Mouse (Mus musculus): ENCODE results near the gene 1700019N19Rik. TPM values are rescaled to one million over a fixed set of nuclear protein-coding genes. Genes with fewer than 3 reads are reported as not detected.

The 1700019N19Rik gene
- polyA plus RNA-seq, 1 experiment from 2014 or later = not detected

DNA sequence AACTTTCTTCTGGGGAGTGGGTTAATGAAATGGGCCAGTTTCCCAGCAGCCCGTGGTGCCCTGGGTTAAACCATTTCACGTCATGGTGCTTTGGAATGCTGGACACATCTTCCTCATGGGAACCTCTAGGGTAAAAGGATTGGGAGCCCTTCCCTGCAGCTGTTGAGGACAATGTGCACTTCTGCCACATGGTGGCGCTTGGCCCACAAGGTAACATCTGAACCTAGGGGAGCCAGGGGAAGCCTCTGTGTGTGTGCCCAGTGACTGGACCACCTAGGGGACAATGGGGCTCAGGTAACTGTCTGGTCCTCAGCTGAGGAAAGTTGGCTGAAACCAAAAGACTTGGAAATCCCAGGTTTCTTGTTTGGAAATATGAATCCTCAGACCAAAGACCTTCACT lies 12.1 kb upstream of the 1700019N19Rik start:
- Histone ChIP-seq H3K36me3 (no peaks in the 10 kb centered on the region), H3K4me3 (replicated peaks) (no peak overlapping the region), H3K9me3 (no peaks in the 10 kb centered on the region), H3K27me3 (no peaks in the 10 kb centered on the region), H3K9ac (replicated peaks) (no peak overlapping the region), H3K4me2 (no peak overlapping the region), H3K27ac (no peak overlapping the region), H3K4me1 (replicated peaks) (no peaks in the 10 kb centered on the region)
- ATAC-seq (ENCODE audit: insufficient number of reproducible peaks, insufficient read depth, low FRiP score, low TSS enrichment, low read depth) = peak; percentile 52; the same call in 1 of the 2 replicates
- 10% methylated on average over 3 of the region's 3 CpGs for WGBS

GRCm38 (mm10) chr19:58805191-58805779 lies 11.0 kb upstream of the 1700019N19Rik start:
- Histone ChIP-seq H3K36me3 (no peaks in the 10 kb centered on the region), H3K27ac (no peak overlapping the region), H3K4me2 (no peak overlapping the region), H3K27me3 (no peaks in the 10 kb centered on the region), H3K4me3 (replicated peaks) (no peak overlapping the region), H3K9ac (replicated peaks) (no peak overlapping the region), H3K4me1 (replicated peaks) (no peaks in the 10 kb centered on the region), H3K9me3 (no peaks in the 10 kb centered on the region)
- WGBS = 93% methylated on average over 9 of the region's 9 CpGs
- ATAC-seq (ENCODE audit: insufficient number of reproducible peaks, insufficient read depth, low FRiP score, low TSS enrichment, low read depth) = no peak

DNA sequence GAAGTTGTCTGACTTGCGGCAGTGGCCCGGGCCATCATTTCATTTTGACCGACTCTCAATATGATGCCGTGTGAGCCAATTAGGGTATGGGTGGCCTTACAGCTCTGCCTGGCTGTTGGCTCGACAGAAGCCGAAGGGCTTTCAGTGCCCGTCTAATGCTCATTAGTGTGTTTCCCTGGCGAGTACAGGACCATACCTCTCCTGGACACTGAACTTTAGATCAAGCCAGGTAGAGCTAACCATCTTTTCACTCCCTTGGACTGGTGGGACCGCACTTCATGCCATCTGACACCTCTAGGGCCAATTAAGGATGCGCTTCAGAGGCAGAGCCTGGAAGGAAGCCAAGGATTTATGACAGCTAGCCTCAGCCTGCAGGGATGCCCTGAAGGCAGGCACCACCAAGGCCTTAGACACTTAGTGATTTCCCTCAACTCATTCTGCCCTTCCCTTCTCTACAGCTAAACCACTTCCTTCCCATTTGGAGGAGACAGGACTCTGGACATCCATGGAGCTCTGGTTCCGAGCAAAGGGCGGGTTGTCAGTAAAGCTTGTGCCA lies 931 bp upstream of the 1700019N19Rik start:
- Histone ChIP-seq H3K4me1 (replicated peaks) (peaks cover 15% of the 10 kb centered on the region), H3K27ac (no peak overlapping the region), H3K4me3 (replicated peaks) (no peak overlapping the region), H3K9ac (replicated peaks) (no peak overlapping the region), H3K4me2 (no peak overlapping the region), H3K27me3 (no peaks in the 10 kb centered on the region), H3K36me3 (peaks cover 4% of the 10 kb centered on the region; the same call in 1 of the 2 replicates), H3K9me3 (no peaks in the 10 kb centered on the region)
- whole genome bisulfite sequencing = 62% methylated on average over 12 of the region's 12 CpGs
- no peak for ATAC-seq (ENCODE audit: insufficient number of reproducible peaks, insufficient read depth, low FRiP score, low TSS enrichment, low read depth)

- WGBS = 77% methylated on average over 11 of the region's 11 CpGs
- ATAC-seq (ENCODE audit: insufficient number of reproducible peaks, insufficient read depth, low FRiP score, low TSS enrichment, low read depth) = no peak
Measured at GRCm38 (mm10) chr19:58789194-58789593, 5.1 kb downstream of the 1700019N19Rik start.

DNA sequence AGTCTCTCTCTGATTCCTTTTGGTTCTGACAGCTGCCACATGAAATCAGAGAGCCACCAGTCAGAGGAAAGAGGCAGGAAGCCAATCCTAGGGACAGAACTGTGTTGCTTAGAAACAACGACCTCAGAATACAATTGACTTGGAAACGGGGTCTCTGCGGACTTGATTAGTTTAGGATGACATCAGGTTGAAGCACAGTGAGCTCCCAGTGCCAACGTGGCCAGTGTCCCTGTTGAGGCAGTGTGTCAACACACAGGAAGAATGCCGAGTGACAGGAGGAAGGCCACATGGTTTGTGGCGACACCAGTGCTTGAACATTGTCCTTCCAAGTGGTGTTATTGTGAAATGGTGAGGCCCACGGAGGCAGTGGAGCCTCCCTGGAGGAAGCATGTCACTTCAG lies 10.3 kb downstream of the 1700019N19Rik start:
- Histone ChIP-seq H3K4me1 (replicated peaks) (no peaks in the 10 kb centered on the region), H3K27ac (no peak overlapping the region), H3K36me3 (no peaks in the 10 kb centered on the region), H3K4me3 (replicated peaks) (no peak overlapping the region), H3K9ac (replicated peaks) (no peak overlapping the region), H3K9me3 (no peaks in the 10 kb centered on the region), H3K4me2 (no peak overlapping the region), H3K27me3 (0 out of 2 replicates have a peak, but pooled peaks cover 3% of the 10 kb centered on the region)
- 55% methylated on average over 7 of the region's 7 CpGs for WGBS
- ATAC-seq (ENCODE audit: insufficient number of reproducible peaks, insufficient read depth, low FRiP score, low TSS enrichment, low read depth) = no peak

More at GRCm38 (mm10) chr19:58789194-58789593, 5.1 kb downstream of the 1700019N19Rik start:
- Histone ChIP-seq H3K27ac (no peak overlapping the region), H3K4me2 (no peak overlapping the region), H3K36me3 (no peaks in the 10 kb centered on the region), H3K9ac (replicated peaks) (no peak overlapping the region), H3K27me3 (0 out of 2 replicates have a peak, but pooled peaks cover 6% of the 10 kb centered on the region), H3K9me3 (no peaks in the 10 kb centered on the region), H3K4me1 (replicated peaks) (peaks cover 3% of the 10 kb centered on the region), H3K4me3 (replicated peaks) (no peak overlapping the region)

DNA sequence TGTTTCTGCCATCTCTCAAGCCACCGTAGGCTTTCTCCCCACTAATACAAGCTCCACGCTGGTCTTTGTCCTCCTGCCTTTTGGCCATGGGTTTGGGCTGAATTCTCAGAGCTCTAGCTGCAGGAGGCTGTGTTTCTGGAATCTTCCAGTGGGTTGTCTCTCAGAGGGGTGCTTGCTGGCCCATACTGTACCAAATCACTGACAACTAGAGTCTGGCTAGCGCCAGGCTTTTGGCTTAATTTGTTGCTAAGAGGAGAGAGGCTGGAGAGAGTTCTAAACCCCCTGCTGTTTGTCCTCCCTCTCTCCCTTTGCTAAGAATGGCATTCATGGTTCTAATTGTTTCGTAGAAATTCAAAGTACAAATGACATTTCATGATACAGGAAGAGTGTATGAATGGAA lies 12.7 kb downstream of the 1700019N19Rik start:
- no peak overlapping the region for H3K4me3 ChIP-seq (replicated peaks)
- no peaks in the 10 kb centered on the region for H3K4me1 ChIP-seq (replicated peaks)
- no peak for ATAC-seq (ENCODE audit: insufficient number of reproducible peaks, insufficient read depth, low FRiP score, low TSS enrichment, low read depth)
- no peak overlapping the region for H3K9ac ChIP-seq (replicated peaks)
- H3K4me2 ChIP-seq = no peak overlapping the region
- no peaks in the 10 kb centered on the region for H3K27me3 ChIP-seq
- no peak overlapping the region for H3K27ac ChIP-seq
- no peaks in the 10 kb centered on the region for H3K9me3 ChIP-seq
- H3K36me3 ChIP-seq = no peaks in the 10 kb centered on the region
- WGBS = 75% methylated on average over 4 of the region's 4 CpGs

DNA sequence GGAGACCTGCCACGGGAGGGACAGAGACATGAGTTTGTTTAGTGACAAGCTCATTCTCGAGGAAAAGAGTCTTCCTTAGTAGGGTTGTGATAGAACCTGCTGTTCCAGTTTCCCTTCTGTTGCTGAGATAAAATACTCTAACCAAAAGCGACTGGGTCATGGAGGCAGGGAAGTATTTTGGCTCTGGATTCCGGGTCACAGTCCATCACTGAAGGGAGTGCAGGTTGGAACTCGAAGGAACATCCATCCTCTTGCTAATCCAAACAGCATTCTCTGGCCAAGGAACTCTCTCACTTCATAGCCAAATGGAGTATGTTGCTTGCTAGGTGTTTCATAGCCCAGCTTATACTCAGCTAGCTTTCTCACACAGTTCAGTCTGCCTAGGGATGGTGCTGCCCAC lies 17.8 kb downstream of the 1700019N19Rik start:
- H3K9ac ChIP-seq (replicated peaks) = no peak overlapping the region
- ATAC-seq (ENCODE audit: insufficient number of reproducible peaks, insufficient read depth, low FRiP score, low TSS enrichment, low read depth) = no peak
- H3K36me3 ChIP-seq = no peaks in the 10 kb centered on the region
- WGBS = 74% methylated on average over 5 of the region's 5 CpGs
- H3K9me3 ChIP-seq = no peaks in the 10 kb centered on the region
- H3K4me3 ChIP-seq (replicated peaks) = no peak overlapping the region
- H3K27me3 ChIP-seq = no peaks in the 10 kb centered on the region
- no peaks in the 10 kb centered on the region for H3K4me1 ChIP-seq (replicated peaks)
- no peak overlapping the region for H3K4me2 ChIP-seq
- no peak overlapping the region for H3K27ac ChIP-seq

DNA sequence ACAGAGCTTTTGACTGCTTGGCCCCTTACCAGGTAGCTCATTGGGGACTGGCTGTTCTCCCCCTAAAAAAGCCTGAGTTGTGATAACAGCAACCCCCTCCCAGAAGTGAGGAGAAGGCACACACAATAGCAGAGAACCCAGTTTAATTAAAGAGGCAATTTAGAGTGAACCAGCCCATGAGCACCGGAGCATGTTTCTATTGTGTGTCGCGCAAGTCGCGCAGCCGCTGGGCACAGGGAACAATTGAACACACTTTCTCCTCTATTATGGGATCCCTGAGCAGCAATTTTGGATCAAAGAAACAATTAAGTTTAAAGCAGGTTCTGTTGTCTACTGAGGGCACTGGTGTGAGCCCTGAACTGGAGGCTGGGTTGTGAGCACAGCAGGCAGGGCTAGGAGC lies 26.9 kb downstream of the 1700019N19Rik start:
- 93% methylated on average over 6 of the region's 6 CpGs for WGBS
- Histone ChIP-seq H3K36me3 (no peaks in the 10 kb centered on the region), H3K4me1 (replicated peaks) (peaks cover 26% of the 10 kb centered on the region; the same call in 1 of the 2 replicates), H3K27me3 (no peaks in the 10 kb centered on the region), H3K9me3 (no peaks in the 10 kb centered on the region), H3K27ac (no peak overlapping the region), H3K4me3 (replicated peaks) (no peak overlapping the region), H3K4me2 (no peak overlapping the region), H3K9ac (replicated peaks) (no peak overlapping the region)
- ATAC-seq (ENCODE audit: insufficient number of reproducible peaks, insufficient read depth, low FRiP score, low TSS enrichment, low read depth) = no peak

GRCm38 (mm10) chr19:58762848-58763541 lies 31.3 kb downstream of the 1700019N19Rik start:
- H3K4me2 ChIP-seq = peak overlapping the region; percentile 39
- H3K4me3 ChIP-seq (replicated peaks) = no peak overlapping the region
- peak; percentile 74 for ATAC-seq (ENCODE audit: insufficient number of reproducible peaks, insufficient read depth, low FRiP score, low TSS enrichment, low read depth)

GRCm38 (mm10) chr19:58762316-58762715 lies 31.9 kb downstream of the 1700019N19Rik start:
- Histone ChIP-seq H3K9ac (replicated peaks) (no peak overlapping the region), H3K4me2 (no peak overlapping the region), H3K27ac (no peak overlapping the region), H3K4me1 (replicated peaks) (peaks cover 25% of the 10 kb centered on the region; the same call in 1 of the 2 replicates), H3K9me3 (no peaks in the 10 kb centered on the region), H3K27me3 (no peaks in the 10 kb centered on the region), H3K4me3 (replicated peaks) (no peak overlapping the region), H3K36me3 (no peaks in the 10 kb centered on the region)
- WGBS = 15% methylated on average over 6 of the region's 6 CpGs
- ATAC-seq (ENCODE audit: insufficient number of reproducible peaks, insufficient read depth, low FRiP score, low TSS enrichment, low read depth) = 0 out of 2 replicates have a peak, but pooled peaks have one; percentile 66

More at GRCm38 (mm10) chr19:58762848-58763541, 31.3 kb downstream of the 1700019N19Rik start:
- WGBS = 10% methylated on average over 12 of the region's 12 CpGs
- Histone ChIP-seq H3K4me1 (replicated peaks) (peaks cover 26% of the 10 kb centered on the region; the same call in 1 of the 2 replicates), H3K27me3 (no peaks in the 10 kb centered on the region), H3K36me3 (no peaks in the 10 kb centered on the region), H3K9me3 (no peaks in the 10 kb centered on the region), H3K27ac (no peak overlapping the region), H3K9ac (replicated peaks) (peak overlapping the region; percentile 40; the same call in 1 of the 2 replicates)

- no peak within 1 kb of the TSS for H3K9ac ChIP-seq (replicated peaks)
- no peaks in the 10 kb centered on the region for H3K36me3 ChIP-seq
- no peak within 1 kb of the TSS for H3K4me2 ChIP-seq
- no peaks in the 10 kb centered on the region for H3K27me3 ChIP-seq
- no peak within 1 kb of the TSS for H3K27ac ChIP-seq
- H3K9me3 ChIP-seq = peaks cover 4% of the 10 kb centered on the region
- H3K4me3 ChIP-seq (replicated peaks) = no peak within 1 kb of the TSS
- peaks cover 12% of the 10 kb centered on the region; the same call in 1 of the 2 replicates for H3K4me1 ChIP-seq (replicated peaks)
- WGBS = 59% methylated on average over 9 of the region's 9 CpGs
- ATAC-seq (ENCODE audit: insufficient number of reproducible peaks, insufficient read depth, low FRiP score, low TSS enrichment, low read depth) = no peak
Measured at GRCm38 (mm10) chr19:58759423-58759822, 34.8 kb downstream of the 1700019N19Rik start, which contains the start of gene Pnliprp2. Gene Pnliprp2 (plus strand): TSS chr19:58759719.

Measured in limb, embryonic 12.5 days (tissue).